Mouse (Mus musculus) embryo, embryonic 10 days (tissue): ENCODE results near the gene Pfas.

Experiments used
- DNase-seq: peaks from one replicate; pipeline ENCODE4 v3.0.0-alpha.2; 2015; ENCODE audit warnings: low spot score

Pfas gene

GRCm38 (mm10) chr11:69008182-69009121 lies at the start of gene Pfas:
TSS of gene Pfas (minus strand) at chr11:69008460.
- DNase-seq: peak; percentile 98

- DNase-seq: no peak
Observed at GRCm38 (mm10) chr11:69053848-69054247, 45.6 kb upstream of the Pfas start.

- no peak for DNase-seq
Observed at GRCm38 (mm10) chr11:69052824-69053421, 44.7 kb upstream of the Pfas start.

- DNase-seq: no peak
Observed at GRCm38 (mm10) chr11:69051771-69052170, 43.5 kb upstream of the Pfas start.

- DNase-seq: no peak
Observed at GRCm38 (mm10) chr11:69050748-69051147, 42.5 kb upstream of the Pfas start.

- DNase-seq: no peak
Observed at GRCm38 (mm10) chr11:69048151-69048550, 39.9 kb upstream of the Pfas start.

GRCm38 (mm10) chr11:69047592-69047991 lies 39.3 kb upstream of the Pfas start:
- no peak for DNase-seq

- DNase-seq: no peak
Observed at GRCm38 (mm10) chr11:69046395-69046774, 38.1 kb upstream of the Pfas start.

GRCm38 (mm10) chr11:69045531-69046394 lies 37.5 kb upstream of the Pfas start, which contains the start of gene Aurkb:
TSS of gene Aurkb (plus strand) at chr11:69045647.
- peak; percentile 95 for DNase-seq

- no peak for DNase-seq
Observed at GRCm38 (mm10) chr11:69038173-69038572, 29.9 kb upstream of the Pfas start.

GRCm38 (mm10) chr11:69037231-69038061 lies 29.2 kb upstream of the Pfas start:
- peak; percentile 89 for DNase-seq

GRCm38 (mm10) chr11:69036486-69037230 lies 28.4 kb upstream of the Pfas start:
- DNase-seq: peak; percentile 87

- DNase-seq: peak; percentile 91
Observed at GRCm38 (mm10) chr11:69035849-69036248, 27.6 kb upstream of the Pfas start.

GRCm38 (mm10) chr11:69035411-69035810 lies 27.2 kb upstream of the Pfas start:
- DNase-seq: no peak

- no peak for DNase-seq
Observed at GRCm38 (mm10) chr11:69034585-69034984, 26.3 kb upstream of the Pfas start.

GRCm38 (mm10) chr11:69033552-69033951 lies 25.3 kb upstream of the Pfas start:
- no peak for DNase-seq

GRCm38 (mm10) chr11:69028805-69029204 lies 20.5 kb upstream of the Pfas start:
- DNase-seq: peak; percentile 36

GRCm38 (mm10) chr11:69026562-69026961 lies 18.3 kb upstream of the Pfas start:
- no peak for DNase-seq

- no peak for DNase-seq
Observed at GRCm38 (mm10) chr11:69020691-69021090, 12.4 kb upstream of the Pfas start.

GRCm38 (mm10) chr11:69016755-69017154 lies 8.5 kb upstream of the Pfas start:
- DNase-seq: no peak
